7 mouse cellular contexts compared by ENCODE assay signal in genomic region chr9:60309786-60310711, GRCm38 (mm10).
DNase-seq lines count a peak whose midpoint lies in the region; ATAC-seq and TF ChIP-seq lines count a peak whose summit lies in the region.

No protein-coding gene starts in this region.

- H3K27ac ChIP-seq in intestine, postnatal 0 days (ENCODE audit: low read depth, low read length) = peak overlapping the region; percentile 11

- WGBS in intestine, postnatal 0 days = 63% methylated on average over 16 of the region's 16 CpGs

- H3K36me3 ChIP-seq in intestine, postnatal 0 days (ENCODE audit: control insufficient read depth, insufficient read depth) = no peaks in the 10 kb centered on the region

- no peaks in the 10 kb centered on the region for H3K27me3 ChIP-seq in intestine, postnatal 0 days (replicated peaks; ENCODE audit: control insufficient read depth, insufficient read depth, low read length)

- DNase-seq in adrenal gland, adult 18-20 months (ENCODE audit: low spot score in 2 of 2) = peak; percentile 35 to 43
- peak; percentile 88 for DNase-seq in cerebellum, adult 11 months
- DNase-seq in gastrocnemius, postnatal 10 days = peak; percentile 75
- peak; percentile 41 for DNase-seq in lung, postnatal 14 days
- peak; percentile 89 for DNase-seq in skeletal muscle tissue, adult 2 months (ENCODE audit: low read depth, low spot score)
- no peak for DNase-seq in spleen, postnatal 4 days (ENCODE audit: low spot score in 2 of 2)

- no peak for ATAC-seq in intestine, postnatal 0 days

- TF ChIP-seq CTCF in intestine, postnatal 0 days (IDR thresholded peaks at IDR 0.05; ENCODE audit: low read depth) = no peak

- H3K9me3 ChIP-seq in intestine, postnatal 0 days (ENCODE audit: control insufficient read depth) = no peaks in the 10 kb centered on the region

- H3K4me1 ChIP-seq in intestine, postnatal 0 days (replicated peaks; ENCODE audit: control insufficient read depth, insufficient read depth, low read length) = peaks cover 36% of the 10 kb centered on the region

- H3K4me3 ChIP-seq in intestine, postnatal 0 days (ENCODE audit: low read depth, low read length) = no peak overlapping the region

- H3K4me2 ChIP-seq in intestine, postnatal 0 days (replicated peaks; ENCODE audit: low read depth) = no peak overlapping the region

- H3K9ac ChIP-seq in intestine, postnatal 0 days (ENCODE audit: low read depth, low read length) = peak overlapping the region; percentile 7; the same call in 1 of the 2 replicates

Comparison
In these comparisons a context has a peak if more than half of its experiments do, and no peak if none do; other contexts are left out.
1. DNase-seq: peak in adrenal gland, adult 18-20 months (2 of 2), cerebellum, adult 11 months (single experiment), gastrocnemius, postnatal 10 days (single experiment), lung, postnatal 14 days (single experiment) and skeletal muscle tissue, adult 2 months (single experiment); none in spleen, postnatal 4 days (0 of 2).